Mouse (Mus musculus) stomach, embryonic 14.5 days (tissue): Measurements from ENCODE around the gene Ddt. TPM values are rescaled to one million over a fixed set of nuclear protein-coding genes. Genes with fewer than 3 reads are reported as not detected.
"Not testable (repeated sequence)": the region's sequence is repeated elsewhere in the genome, so short reads cannot be mapped to it uniquely, and the experiment has no call there.

Experiments used
- ATAC-seq: fragments of 200-750 bp; cut with Nextera tagmentation; 2 replicates; pipeline ENCODE4 v1.8.0; 2017; ENCODE audit warnings: low read depth, moderate TSS enrichment; ENCODE audit not compliant: insufficient number of reproducible peaks, insufficient read depth, low FRiP score
- H3K27ac ChIP-seq: fragments of 300-500 bp; sonication (generic); 2 replicates; pipeline ENCODE4 v1.5.1; 2014; ENCODE audit warnings: mild to moderate bottlenecking, low read length, moderate library complexity, mixed read lengths
- H3K27me3 ChIP-seq: fragments of 300-500 bp; sonication (generic); 2 replicates; pipeline ENCODE4 v1.6.1; 2014; ENCODE audit warnings: low read length, control low read depth, mixed read lengths; ENCODE audit not compliant: control insufficient read depth, insufficient read depth
- H3K36me3 ChIP-seq: fragments of 300-500 bp; sonication (generic); 2 replicates; pipeline ENCODE4 v1.6.1; 2014; ENCODE audit warnings: mild to moderate bottlenecking, control low read depth, low read length, moderate library complexity, mixed read lengths; ENCODE audit not compliant: control insufficient read depth, insufficient read depth
- H3K4me1 ChIP-seq: fragments of 300-500 bp; sonication (generic); 2 replicates; pipeline ENCODE4 v1.6.1; 2014; ENCODE audit warnings: low read length, control low read depth, mixed read lengths; ENCODE audit not compliant: control insufficient read depth, insufficient read depth
- H3K4me2 ChIP-seq: fragments of 300-500 bp; sonication (generic); replicated peaks from 2 replicates; pipeline ENCODE4 v1.6.1; 2014; ENCODE audit warnings: low read depth, low read length, control low read depth
- H3K4me3 ChIP-seq: fragments of 300-500 bp; sonication (generic); 2 replicates; pipeline ENCODE4 v1.5.1; 2014; ENCODE audit warnings: low read depth, low read length, control low read depth
- H3K9ac ChIP-seq: fragments of 300-500 bp; sonication (generic); replicated peaks from 2 replicates; pipeline ENCODE4 v1.6.1; 2014; ENCODE audit warnings: low read depth, mild to moderate bottlenecking, control low read depth, low read length, moderate library complexity, mixed read lengths
- H3K9me3 ChIP-seq: fragments of 300-500 bp; sonication (generic); 2 replicates; pipeline ENCODE4 v1.6.1; 2016; ENCODE audit warnings: low read depth, low read length, control low read depth; ENCODE audit not compliant: control insufficient read depth
- WGBS: fragments of 180-500 bp; shearing (Covaris S2); extraction: QIAGEN DNeasy Blood & Tissue Kit; methylation state at CpG from one replicate; pipeline ENCODE4 v1.1.7; 2014; 5-methylcytosine and 5-hydroxymethylcytosine counted together
- polyA plus RNA-seq: library from polyadenylated mRNA; unstranded; fragments of >200 nt; fragmentation: Nextera tagmentation; extraction: Ambion mirVana; gene quantifications from 2 replicates; pipeline ENCODE4 v1.2.1, GENCODE M21; 2014

Ddt gene
- polyA plus RNA-seq, 1 experiment from 2014 or later = 65.5 TPM

GRCm38 (mm10) chr10:75779206-75780174 lies 6.3 kb upstream of the Ddt start:
- Histone ChIP-seq H3K9ac (no peak overlapping the region), H3K36me3 (no peaks in the 10 kb centered on the region), H3K27ac (peak overlapping the region; percentile 27; the same call in 1 of the 2 replicates), H3K4me1 (peaks cover 4% of the 10 kb centered on the region; the same call in 1 of the 2 replicates), H3K27me3 (no peaks in the 10 kb centered on the region), H3K9me3 (no peaks in the 10 kb centered on the region), H3K4me3 (peak overlapping the region; percentile 47; the same call in 1 of the 2 replicates), H3K4me2 (peak overlapping the region; percentile 86)
- peak; percentile 47 for ATAC-seq
- 34% methylated on average over 15 of the region's 15 CpGs for WGBS

- H3K4me1 ChIP-seq = peaks cover 6% of the 10 kb centered on the region; the same call in 1 of the 2 replicates
- 79% methylated on average over 2 of the region's 2 CpGs for WGBS
- no peak overlapping the region for H3K27ac ChIP-seq
- no peak overlapping the region for H3K4me2 ChIP-seq
- no peaks in the 10 kb centered on the region for H3K36me3 ChIP-seq
- H3K4me3 ChIP-seq = no peak overlapping the region
- no peaks in the 10 kb centered on the region for H3K9me3 ChIP-seq
- H3K9ac ChIP-seq = no peak overlapping the region
- no peak for ATAC-seq
- no peaks in the 10 kb centered on the region for H3K27me3 ChIP-seq
These were observed 4.7 kb upstream of the Ddt start for GRCm38 (mm10) chr10:75777885-75778284.

GRCm38 (mm10) chr10:75776562-75776961 lies 3.3 kb upstream of the Ddt start:
- Histone ChIP-seq H3K4me2 (no peak overlapping the region), H3K9ac (no peak overlapping the region), H3K9me3 (no peaks in the 10 kb centered on the region), H3K27me3 (no peaks in the 10 kb centered on the region), H3K4me1 (peaks cover 10% of the 10 kb centered on the region; the same call in 1 of the 2 replicates), H3K27ac (no peak overlapping the region), H3K4me3 (no peak overlapping the region), H3K36me3 (no peaks in the 10 kb centered on the region)
- ATAC-seq = no peak
- 86% methylated on average over 6 of the region's 6 CpGs for WGBS

- Histone ChIP-seq H3K27ac (no peak overlapping the region), H3K4me3 (no peak overlapping the region), H3K9me3 (no peaks in the 10 kb centered on the region), H3K4me1 (0 out of 2 replicates have a peak, but pooled peaks cover 6% of the 10 kb centered on the region), H3K36me3 (no peaks in the 10 kb centered on the region), H3K27me3 (no peaks in the 10 kb centered on the region), H3K9ac (no peak overlapping the region), H3K4me2 (no peak overlapping the region)
- 92% methylated on average over 9 of the region's 9 CpGs for WGBS
- no peak for ATAC-seq
These were observed 1.4 kb upstream of the Ddt start for GRCm38 (mm10) chr10:75774587-75774986.

GRCm38 (mm10) chr10:75774102-75774501 lies 888 bp upstream of the Ddt start:
- 0 out of 2 replicates have a peak, but pooled peaks cover 6% of the 10 kb centered on the region for H3K4me1 ChIP-seq
- H3K4me2 ChIP-seq = no peak overlapping the region
- ATAC-seq = no peak
- no peaks in the 10 kb centered on the region for H3K36me3 ChIP-seq
- H3K4me3 ChIP-seq = no peak overlapping the region
- H3K27ac ChIP-seq = no peak overlapping the region
- no peaks in the 10 kb centered on the region for H3K27me3 ChIP-seq
- no peaks in the 10 kb centered on the region for H3K9me3 ChIP-seq
- 84% methylated on average over 5 of the region's 5 CpGs for WGBS
- no peak overlapping the region for H3K9ac ChIP-seq

GRCm38 (mm10) chr10:75767756-75768155 lies 5.5 kb downstream of the Ddt start:
- H3K27ac ChIP-seq, H3K27me3 ChIP-seq, H3K4me2 ChIP-seq, ATAC-seq, H3K4me3 ChIP-seq, H3K9me3 ChIP-seq, H3K36me3 ChIP-seq, H3K9ac ChIP-seq, H3K4me1 ChIP-seq: not testable (repeated sequence)
- 25% methylated on average over 5 of the region's 5 CpGs for WGBS

GRCm38 (mm10) chr10:75766856-75767255 lies 6.4 kb downstream of the Ddt start:
- no peak overlapping the region for H3K4me3 ChIP-seq

GRCm38 (mm10) chr10:75764519-75765473 lies 8.4 kb downstream of the Ddt start:
- H3K27me3 ChIP-seq = no peaks in the 10 kb centered on the region
- H3K4me2 ChIP-seq = peak overlapping the region; percentile 74
- peak overlapping the region; percentile 52; the same call in 1 of the 2 replicates for H3K27ac ChIP-seq
- H3K4me3 ChIP-seq = peak overlapping the region; percentile 88
- peaks cover 4% of the 10 kb centered on the region; the same call in 1 of the 2 replicates for H3K4me1 ChIP-seq
- H3K9me3 ChIP-seq = no peaks in the 10 kb centered on the region
- H3K36me3 ChIP-seq = peaks cover 7% of the 10 kb centered on the region; the same call in 1 of the 2 replicates
- peak overlapping the region; percentile 65; the same call in 1 of the 2 replicates for H3K9ac ChIP-seq
- ATAC-seq = 0 out of 2 replicates have a peak, but pooled peaks have one; percentile 1
- WGBS = under 1% methylated on average over 27 of the region's 27 CpGs

More at GRCm38 (mm10) chr10:75766856-75767255, 6.4 kb downstream of the Ddt start:
- Histone ChIP-seq H3K9ac (no peak overlapping the region), H3K4me1 (peaks cover 4% of the 10 kb centered on the region; the same call in 1 of the 2 replicates), H3K27ac (no peak overlapping the region), H3K36me3 (no peaks in the 10 kb centered on the region; the same call in 1 of the 2 replicates), H3K27me3 (no peaks in the 10 kb centered on the region), H3K9me3 (no peaks in the 10 kb centered on the region), H3K4me2 (no peak overlapping the region)
- no peak for ATAC-seq
- 86% methylated on average over 6 of the region's 6 CpGs for WGBS
